Mouse (Mus musculus) embryo, embryonic 10.5 days (tissue): ENCODE results near the gene Prr23a1.

Source experiments
- DNase-seq: peaks from one replicate; pipeline ENCODE4 v3.0.0-alpha.2; 2015; ENCODE audit warnings: low spot score

The Prr23a1 gene

GRCm38 (mm10) chr9:98842117-98842516 is at the start of gene Prr23a1:
TSS of gene Prr23a1 (plus strand) at chr9:98842503.
- no peak for DNase-seq

DNA sequence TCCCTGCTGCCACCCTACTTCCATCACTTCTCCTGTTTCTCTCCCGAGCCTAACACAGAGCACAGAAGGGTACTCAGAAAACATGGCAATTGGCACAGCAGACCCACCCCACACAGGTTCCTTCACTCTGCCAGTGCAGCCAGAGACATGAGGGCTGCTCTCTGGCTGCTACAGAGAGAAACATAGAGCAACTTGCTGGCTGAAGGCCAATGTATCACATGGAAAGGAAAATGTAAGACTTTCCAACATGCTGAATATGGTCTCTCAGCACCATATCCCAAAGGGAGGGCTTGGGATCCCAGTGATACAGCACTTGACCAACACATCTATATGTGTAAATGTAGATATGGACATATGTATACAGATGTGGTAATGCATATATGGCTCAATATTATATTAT is 43.3 kb upstream of the Prr23a1 start:
- no peak for DNase-seq

GRCm38 (mm10) chr9:98803971-98804370 is 38.3 kb upstream of the Prr23a1 start:
- DNase-seq = no peak

DNA sequence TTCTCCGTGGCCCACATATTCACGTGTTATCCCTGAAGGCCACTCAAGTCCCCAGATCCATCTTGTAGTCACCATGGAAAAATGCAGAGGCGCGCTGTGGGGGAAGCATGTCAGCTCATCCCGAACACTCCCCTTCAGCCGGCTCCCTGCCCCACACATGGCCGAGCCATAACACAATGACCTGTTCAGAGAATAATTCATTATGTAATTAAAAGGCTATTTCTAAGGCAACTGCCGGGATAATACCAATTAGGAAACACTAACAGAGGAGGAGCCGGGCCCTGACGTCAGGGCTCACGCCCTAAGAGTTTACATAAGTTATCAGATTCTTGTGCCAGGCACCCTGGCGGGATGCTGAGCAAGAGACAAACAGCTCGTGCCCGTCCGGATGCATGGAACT is 36.8 kb upstream of the Prr23a1 start:
- DNase-seq = no peak

DNA sequence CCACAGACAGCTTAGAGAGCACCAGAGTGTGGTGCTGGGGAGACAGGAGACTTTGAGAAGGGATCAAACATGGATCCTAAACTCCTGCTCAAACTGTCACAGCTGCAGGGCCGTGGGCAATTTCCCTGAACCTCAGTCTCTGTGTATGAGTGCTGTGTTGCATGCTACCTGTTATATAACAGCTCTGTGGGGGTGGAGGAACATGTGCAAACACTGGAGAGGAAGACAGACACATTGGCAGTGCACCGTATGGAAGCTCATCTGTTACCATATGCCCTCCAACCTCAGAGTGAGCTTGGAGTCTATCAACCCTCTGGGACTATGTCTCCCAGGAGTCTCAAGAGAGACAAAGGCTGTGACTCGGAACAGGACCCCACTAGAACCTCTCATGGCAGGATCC is 36.4 kb upstream of the Prr23a1 start:
- no peak for DNase-seq

GRCm38 (mm10) chr9:98807631-98808030 is 34.7 kb upstream of the Prr23a1 start:
- DNase-seq = no peak

GRCm38 (mm10) chr9:98809526-98809925 is 32.8 kb upstream of the Prr23a1 start:
- DNase-seq = peak; percentile 77

DNA sequence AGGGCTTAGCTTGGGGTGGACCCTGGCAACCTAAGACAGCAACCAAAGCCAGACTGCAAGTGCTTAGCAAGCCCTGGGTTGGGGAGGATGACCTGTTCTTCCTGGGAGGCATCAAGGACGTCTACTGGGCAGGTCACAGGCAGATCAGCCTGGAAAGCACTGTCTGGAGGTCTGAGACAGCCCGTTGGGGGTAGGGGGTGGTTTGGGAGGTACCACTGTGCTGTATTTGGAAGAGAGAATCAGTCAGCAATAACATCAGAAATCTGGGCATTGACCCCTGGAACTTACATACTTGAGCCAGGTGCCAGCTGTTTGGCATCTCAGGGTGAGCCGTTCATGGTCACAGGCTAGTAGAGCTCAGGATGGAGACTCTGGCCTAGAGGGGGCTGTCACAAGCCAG is 26.2 kb upstream of the Prr23a1 start:
- no peak for DNase-seq

DNA sequence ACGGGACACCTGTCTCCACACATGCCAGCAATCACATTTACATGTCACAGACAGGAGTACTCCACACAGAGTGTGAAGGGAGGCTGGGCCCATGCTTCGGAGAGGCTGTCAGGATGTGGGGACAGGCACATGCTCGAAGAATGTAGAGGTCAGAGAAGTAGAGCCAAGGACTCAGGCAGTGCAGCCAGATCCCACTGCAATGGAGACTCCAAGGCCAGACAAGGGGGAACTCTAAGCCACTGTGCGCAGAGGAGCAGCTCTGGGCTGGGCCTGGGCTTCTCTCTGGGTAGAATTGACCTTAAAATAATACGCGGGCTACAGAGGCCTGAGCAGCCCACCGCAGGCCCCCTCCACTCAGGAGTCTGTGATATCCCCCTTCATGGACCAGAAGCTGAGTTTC is 24.7 kb upstream of the Prr23a1 start:
- no peak for DNase-seq

DNA sequence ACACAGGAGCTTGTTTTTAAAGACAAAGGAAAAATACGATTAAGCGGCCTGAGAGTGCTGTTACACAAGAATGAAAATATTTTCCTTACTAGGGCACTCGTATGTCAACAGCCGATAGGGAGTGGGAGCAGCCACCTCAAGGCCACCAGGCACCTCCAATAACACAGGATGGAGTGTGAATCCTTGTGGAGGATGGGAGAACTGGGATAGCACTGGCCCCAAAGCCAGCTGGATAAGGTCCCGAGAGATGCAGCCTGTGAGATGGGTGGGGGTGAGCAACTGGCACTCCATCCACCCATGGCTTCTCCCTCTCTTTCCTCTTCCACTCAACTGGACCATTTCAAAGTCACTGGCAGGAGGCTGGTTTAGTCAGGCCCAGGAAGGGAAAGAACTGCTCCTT is 23.3 kb upstream of the Prr23a1 start:
- no peak for DNase-seq

- no peak for DNase-seq
These were observed 22.8 kb upstream of the Prr23a1 start for GRCm38 (mm10) chr9:98819481-98819880.

- DNase-seq = no peak
These were observed 21.8 kb upstream of the Prr23a1 start for GRCm38 (mm10) chr9:98820461-98820860.

GRCm38 (mm10) chr9:98821067-98821466 is 21.2 kb upstream of the Prr23a1 start:
- no peak for DNase-seq

DNA sequence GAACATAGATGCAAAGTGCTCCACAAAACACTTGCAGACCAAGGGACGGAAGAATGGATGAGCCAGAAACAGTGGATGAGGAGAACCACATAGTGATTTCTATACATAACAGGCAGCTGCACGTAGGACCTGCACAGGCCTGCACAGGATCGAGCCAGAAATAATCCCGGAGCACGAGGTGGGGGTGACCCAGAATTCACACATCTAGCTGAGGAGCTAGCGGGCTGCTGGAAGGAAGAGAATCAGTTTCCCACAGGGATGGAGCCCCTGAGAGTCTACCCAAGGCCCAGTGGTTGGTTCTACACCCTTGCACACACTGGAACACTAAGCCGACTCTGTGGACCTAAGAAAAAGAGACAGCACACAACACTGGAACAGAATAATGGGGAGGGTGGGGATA is 18.5 kb upstream of the Prr23a1 start:
- no peak for DNase-seq

DNA sequence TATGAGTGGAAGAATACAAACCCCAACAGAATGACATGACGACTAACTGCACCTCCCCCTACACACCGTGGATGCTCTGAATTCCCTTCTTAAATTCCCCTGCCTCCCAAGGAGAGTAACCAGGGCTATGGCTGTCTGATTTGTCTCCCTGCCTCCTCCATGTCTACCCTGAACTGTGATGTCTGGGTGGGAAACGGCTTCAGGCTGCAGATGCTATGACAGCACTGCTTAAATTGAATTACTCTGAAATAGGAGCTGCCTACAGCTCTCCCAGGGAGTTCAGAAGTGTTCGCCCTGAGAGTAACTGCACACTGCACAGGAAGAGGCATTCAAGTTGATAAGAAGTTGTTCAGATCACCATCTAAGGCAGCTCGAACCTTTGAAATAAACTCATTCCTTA is 12.8 kb upstream of the Prr23a1 start:
- peak; percentile 36 for DNase-seq

- DNase-seq = no peak
These were observed 4.7 kb upstream of the Prr23a1 start for GRCm38 (mm10) chr9:98837537-98838074.

GRCm38 (mm10) chr9:98856210-98856609 is 13.9 kb downstream of the Prr23a1 start, which contains the start of gene Prr23a2:
TSS of gene Prr23a2 (plus strand) at chr9:98856494.
- DNase-seq = no peak

DNA sequence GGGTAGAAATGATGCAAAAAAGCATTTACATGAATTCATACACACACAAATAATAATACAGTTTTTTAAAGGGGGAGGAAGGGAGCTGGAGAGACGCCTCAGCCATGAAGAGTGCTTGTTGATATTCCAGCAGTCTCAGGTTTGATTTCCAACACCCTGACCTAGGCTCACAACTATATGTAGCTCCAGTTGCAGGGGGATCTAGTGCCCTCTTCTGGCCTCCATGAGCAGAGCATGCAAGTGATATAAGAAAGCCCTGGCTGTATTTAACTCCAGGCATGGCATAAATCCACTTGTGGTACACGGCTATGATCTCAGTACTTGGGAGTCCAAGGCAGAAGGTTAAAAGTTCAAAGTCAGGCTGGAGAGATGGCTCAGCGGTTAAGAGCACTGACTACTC is 21.2 kb downstream of the Prr23a1 start:
- peak; percentile 34 for DNase-seq

GRCm38 (mm10) chr9:98864571-98864970 is 22.3 kb downstream of the Prr23a1 start, which contains the start of gene Prr23a3:
TSS of gene Prr23a3 (plus strand) at chr9:98864767.
- DNase-seq = peak; percentile 6
